Mouse (Mus musculus) thymus, postnatal 14 days (tissue): ENCODE results near the gene Ogdhl.
"Not testable (repeated sequence)": the region's sequence is repeated elsewhere in the genome, so short reads cannot be mapped to it uniquely, and the experiment has no call there.

Experiments
- DNase-seq: peaks from one replicate; pipeline ENCODE4 v3.0.0; 2021

The Ogdhl gene

GRCm38 (mm10) chr14:32321732-32322685 is at the start of gene Ogdhl:
Gene Ogdhl (plus strand): TSS chr14:32322019.
- DNase-seq = peak; percentile 67

- DNase-seq = no peak
Measured at GRCm38 (mm10) chr14:32301622-32302021, 20.2 kb upstream of the Ogdhl start.

- no peak for DNase-seq
Measured at GRCm38 (mm10) chr14:32302423-32302822, 19.4 kb upstream of the Ogdhl start.

GRCm38 (mm10) chr14:32304921-32305320 is 16.9 kb upstream of the Ogdhl start:
- DNase-seq = no peak

DNA sequence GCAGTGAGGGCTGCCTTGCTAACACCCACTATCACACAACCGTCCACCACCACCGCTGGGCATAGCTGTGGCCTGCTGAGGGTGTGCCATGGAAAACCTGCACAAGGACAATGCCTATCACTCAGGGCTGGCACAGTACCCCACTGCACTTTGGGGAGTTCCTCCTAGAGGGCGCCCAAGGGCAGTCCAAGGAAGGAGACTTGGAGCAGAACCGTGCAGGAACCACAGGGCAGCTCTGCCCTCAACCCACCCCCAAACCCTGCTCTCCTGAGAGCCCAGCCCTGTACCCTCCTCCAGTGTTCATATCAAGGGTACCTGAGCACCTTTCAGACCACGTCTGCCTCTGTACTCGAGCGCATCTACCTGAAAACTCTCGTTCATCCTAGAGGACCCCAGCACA is 11.9 kb upstream of the Ogdhl start:
- peak; percentile 49 for DNase-seq

DNA sequence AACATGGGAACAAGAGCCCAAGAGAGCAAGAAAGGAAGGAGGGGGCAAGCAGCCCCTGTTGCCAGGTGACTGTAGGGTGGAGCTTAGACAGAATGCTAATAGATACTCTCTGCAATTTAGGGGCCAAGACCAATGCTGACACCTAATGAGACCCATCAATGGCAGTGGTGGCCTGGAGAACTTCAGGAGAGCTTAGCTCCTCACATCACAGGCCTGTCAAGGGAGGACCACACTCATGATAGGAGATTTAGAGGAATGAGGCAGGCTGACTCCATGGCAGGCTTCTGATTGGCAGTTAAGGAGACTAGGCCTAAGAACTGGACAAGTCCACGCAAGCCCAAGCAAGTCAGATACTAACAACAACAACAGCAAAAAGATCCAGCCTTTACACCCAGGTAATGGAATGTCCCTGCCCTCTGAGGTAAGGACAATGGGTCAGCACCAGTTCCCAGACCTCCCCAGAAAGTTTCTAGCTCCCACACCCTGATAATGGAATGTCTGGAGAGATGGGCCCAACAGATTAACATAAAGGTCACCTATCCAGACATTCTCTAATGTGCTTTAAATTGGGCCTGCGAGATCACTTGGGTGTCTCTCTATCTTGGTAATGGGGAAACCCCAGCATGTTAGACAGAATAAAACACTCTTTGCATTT is 10.3 kb upstream of the Ogdhl start:
- no peak for DNase-seq

GRCm38 (mm10) chr14:32317822-32318221 is 4.0 kb upstream of the Ogdhl start:
- DNase-seq = no peak

- DNase-seq = no peak
Measured at GRCm38 (mm10) chr14:32323221-32323620, 1.4 kb downstream of the Ogdhl start.

- no peak for DNase-seq
Measured at GRCm38 (mm10) chr14:32327366-32327765, 5.5 kb downstream of the Ogdhl start.

DNA sequence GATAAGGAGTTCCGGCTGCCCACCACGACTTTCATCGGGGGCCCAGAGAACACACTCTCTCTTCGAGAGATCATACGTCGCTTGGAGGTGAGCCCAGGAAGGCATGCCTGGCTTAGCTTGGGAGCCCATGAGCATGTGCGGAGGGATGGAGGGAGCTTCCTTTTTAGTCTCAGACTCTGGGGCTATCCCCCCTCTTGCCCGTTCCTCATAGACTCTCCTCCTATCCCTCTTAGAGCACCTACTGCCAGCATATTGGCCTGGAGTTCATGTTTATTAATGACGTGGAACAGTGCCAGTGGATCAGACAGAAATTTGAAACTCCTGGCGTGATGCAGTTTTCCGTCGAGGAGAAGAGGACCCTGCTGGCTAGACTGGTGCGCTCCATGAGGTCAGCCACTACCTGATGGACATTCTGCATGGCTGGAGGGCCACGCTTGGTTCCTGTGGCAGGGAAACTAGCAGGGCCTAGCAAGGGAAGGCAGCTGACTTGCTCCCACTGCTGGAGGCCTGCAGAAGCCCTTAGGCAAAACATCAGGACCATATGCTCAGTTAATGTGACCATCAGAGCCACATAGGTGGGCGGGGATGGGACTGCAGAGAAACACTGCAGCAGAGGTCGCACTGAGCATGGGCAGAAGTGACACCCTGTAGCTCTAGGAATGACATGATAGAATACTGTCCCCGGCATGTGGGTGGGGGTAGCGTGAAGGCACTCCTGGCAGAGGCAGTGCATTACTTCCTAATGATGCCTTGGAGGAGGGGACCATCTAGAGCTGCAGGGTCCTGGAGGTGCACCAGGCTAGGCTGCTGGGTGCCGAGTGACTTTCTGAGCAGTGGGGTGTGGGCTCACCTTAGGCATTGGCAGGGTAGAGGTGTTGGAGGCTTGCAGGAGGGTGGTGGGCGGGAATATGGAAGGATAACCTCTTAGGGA is 11.0 kb downstream of the Ogdhl start:
- no peak for DNase-seq

DNA sequence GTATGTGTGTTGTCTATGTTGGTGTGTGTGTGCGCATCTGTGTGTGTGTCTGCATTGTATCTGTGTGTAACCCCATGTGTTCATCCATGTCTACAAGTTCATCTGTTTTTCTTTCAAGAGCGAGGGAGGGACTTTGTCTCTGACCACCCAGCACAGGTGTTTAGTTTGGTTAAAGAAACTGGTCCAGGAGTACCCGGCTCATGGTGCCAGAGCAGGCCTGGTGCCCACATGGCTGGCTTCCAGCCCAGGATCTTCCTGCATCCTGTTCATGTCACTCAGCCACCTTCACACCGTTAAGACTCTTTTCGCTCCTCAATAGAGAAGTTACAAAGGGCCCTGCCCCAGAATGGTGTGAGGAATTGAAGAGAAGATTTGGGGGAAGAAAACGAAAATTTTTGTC is 14.2 kb downstream of the Ogdhl start:
- no peak for DNase-seq

- no peak for DNase-seq
Measured at GRCm38 (mm10) chr14:32336547-32336946, 14.7 kb downstream of the Ogdhl start.

- no peak for DNase-seq
Measured at GRCm38 (mm10) chr14:32341823-32342222, 20.0 kb downstream of the Ogdhl start.

DNA sequence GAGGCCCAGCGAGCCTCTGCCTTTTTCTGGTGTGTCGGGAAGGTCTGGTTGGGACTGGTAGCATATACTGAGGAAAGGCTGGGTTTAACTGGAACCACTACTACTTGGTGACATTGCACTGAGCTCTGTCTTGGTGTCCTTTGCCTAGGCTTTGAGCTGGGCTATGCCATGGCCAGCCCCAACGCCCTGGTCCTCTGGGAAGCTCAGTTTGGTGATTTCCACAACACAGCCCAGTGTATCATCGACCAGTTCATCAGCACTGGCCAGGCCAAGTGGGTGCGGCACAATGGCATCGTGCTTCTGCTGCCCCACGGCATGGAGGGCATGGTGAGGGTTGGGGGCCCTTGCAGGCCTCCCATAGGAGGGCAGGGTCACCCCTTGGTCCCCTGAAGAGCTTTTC is 22.4 kb downstream of the Ogdhl start:
- DNase-seq = no peak

DNA sequence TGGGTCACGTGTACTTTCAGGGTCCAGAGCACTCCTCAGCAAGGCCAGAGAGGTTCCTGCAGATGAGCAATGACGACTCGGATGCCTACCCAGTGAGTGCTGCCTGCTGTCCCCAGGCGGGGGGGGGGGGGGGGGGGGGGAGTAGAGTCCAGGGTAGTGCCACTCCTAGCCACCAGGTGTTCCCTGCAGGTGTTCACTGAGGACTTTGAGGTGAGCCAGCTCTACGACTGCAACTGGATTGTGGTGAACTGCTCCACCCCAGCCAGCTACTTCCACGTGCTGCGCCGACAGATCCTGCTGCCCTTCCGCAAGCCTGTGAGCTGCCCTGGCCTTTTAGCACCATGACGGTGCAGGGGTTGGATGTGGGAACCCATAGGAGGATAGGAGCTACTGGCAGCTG is 22.9 kb downstream of the Ogdhl start:
- DNase-seq = no peak

GRCm38 (mm10) chr14:32347307-32347706 is 25.5 kb downstream of the Ogdhl start:
- DNase-seq = no peak

- DNase-seq = not testable (repeated sequence)
Measured at GRCm38 (mm10) chr14:32351181-32351920, 29.5 kb downstream of the Ogdhl start.

DNA sequence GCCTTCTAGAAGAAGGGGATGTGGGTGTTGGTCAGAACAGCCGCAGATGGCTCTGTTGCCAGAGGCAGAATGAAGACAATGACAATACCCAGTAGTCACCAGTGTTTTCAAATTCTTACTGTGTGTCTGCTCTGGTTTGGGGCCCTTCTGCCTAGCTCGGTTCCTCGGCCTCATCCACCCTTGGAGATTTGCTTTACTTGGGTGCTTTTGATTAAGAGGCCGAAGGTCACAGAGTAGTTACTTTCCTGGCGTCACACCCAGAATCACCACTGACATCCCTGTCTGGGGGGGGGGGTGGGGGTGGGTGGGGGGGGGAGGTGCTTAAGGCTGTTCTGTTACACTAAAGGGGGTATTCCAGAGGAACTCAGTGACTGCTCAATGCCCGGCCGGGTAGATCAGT is 42.5 kb downstream of the Ogdhl start:
- DNase-seq = no peak

GRCm38 (mm10) chr14:32369756-32370155 is 47.9 kb downstream of the Ogdhl start:
- no peak for DNase-seq

GRCm38 (mm10) chr14:32372510-32372909 is 50.7 kb downstream of the Ogdhl start:
- DNase-seq = no peak

GRCm38 (mm10) chr14:32379395-32380098 is 57.7 kb downstream of the Ogdhl start:
- no peak for DNase-seq

DNA sequence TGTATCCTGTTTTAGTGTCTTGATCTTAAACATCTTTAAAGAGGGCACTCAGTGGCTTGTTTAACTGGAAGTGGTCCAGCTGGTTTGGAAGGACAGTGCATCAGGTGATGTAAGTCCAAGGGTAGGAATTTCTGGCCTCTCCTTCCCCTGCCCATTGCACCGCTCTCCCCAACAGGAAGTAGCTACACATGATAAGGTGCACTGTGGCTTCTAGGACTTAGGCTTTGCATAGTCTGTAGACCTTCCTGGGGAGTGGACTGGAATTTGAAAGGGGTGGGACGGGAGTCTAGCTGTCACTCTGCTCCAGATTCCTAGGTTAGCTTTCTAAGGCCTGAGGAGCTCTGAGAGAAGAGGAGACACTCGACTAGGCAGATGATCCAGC is 58.3 kb downstream of the Ogdhl start:
- DNase-seq = no peak
